ENCODE assay signal across 8 mouse cellular contexts in the genomic region with DNA sequence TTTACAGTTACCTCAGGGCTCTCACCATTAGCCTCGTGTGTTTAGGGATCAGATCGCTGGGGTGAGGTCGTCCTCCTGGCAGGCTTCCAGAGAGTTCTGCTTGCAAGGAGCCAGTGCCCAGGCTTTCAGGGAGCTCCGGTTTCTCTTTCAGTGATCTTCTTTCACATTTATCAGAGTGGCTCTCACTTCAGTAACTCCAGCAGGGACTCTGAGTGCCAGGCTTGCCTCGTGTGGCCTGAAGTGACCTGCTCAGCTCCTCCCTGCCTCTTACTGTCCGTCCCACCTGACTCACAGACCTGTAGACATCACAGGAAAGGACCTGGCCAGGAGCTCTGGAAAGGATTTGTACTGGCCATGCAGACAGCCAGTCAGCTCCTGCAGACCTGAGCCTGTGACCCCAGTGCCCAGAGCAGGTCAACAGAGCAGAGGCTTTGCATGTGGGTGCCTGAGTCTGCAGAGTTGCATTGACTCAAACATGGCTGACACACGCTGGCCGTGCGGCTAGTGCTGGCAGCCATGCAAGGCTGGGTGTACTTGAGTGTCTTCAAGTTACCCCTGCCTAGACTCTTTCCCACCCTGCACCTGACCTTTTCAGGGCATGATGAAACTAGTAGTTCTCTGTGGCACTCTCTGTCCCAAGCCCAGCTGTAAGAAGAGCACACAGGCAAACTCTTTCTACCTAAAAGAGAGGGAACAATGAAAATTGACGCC.
A peak's percentile ranks its signal among the peaks of the same experiment; 100 is the strongest.
DNase-seq lines count a peak whose midpoint lies in the region; ATAC-seq and TF ChIP-seq lines count a peak whose summit lies in the region.

No protein-coding gene starts in this region.

- peak overlapping the region; percentile 65 for H3K27ac ChIP-seq in embryonic facial prominence, embryonic 10.5 days (replicated peaks)
- peak overlapping the region; percentile 76 for H3K27ac ChIP-seq in hindbrain, embryonic 13.5 days
- no peak overlapping the region for H3K27ac ChIP-seq in limb, embryonic 14.5 days (replicated peaks; ENCODE audit: low read depth, low read length)
- peak overlapping the region; percentile 49 for H3K27ac ChIP-seq in midbrain, postnatal 0 days (ENCODE audit: low read depth, low read length)
- H3K27ac ChIP-seq in thymus, adult 2 months (ENCODE audit: control insufficient read depth, insufficient read depth, low read length): no peak overlapping the region

- H3K9ac ChIP-seq in hindbrain, embryonic 13.5 days: no peak overlapping the region
- H3K9ac ChIP-seq in limb, embryonic 14.5 days (ENCODE audit: low read depth, low read length, severe bottlenecking): no peak overlapping the region
- H3K9ac ChIP-seq in midbrain, postnatal 0 days (replicated peaks; ENCODE audit: low read length, poor library complexity, severe bottlenecking): no peak overlapping the region

- no peak overlapping the region for H3K4me3 ChIP-seq in embryonic facial prominence, embryonic 10.5 days
- H3K4me3 ChIP-seq in hindbrain, embryonic 13.5 days: no peak overlapping the region
- H3K4me3 ChIP-seq in limb, embryonic 14.5 days (replicated peaks; ENCODE audit: low read length): no peak overlapping the region
- no peak overlapping the region for H3K4me3 ChIP-seq in midbrain, postnatal 0 days (ENCODE audit: low read depth, low read length)
- no peak overlapping the region for H3K4me3 ChIP-seq in thymus, adult 2 months (ENCODE audit: control insufficient read depth, insufficient read depth, low read length)

- H3K36me3 ChIP-seq in embryonic facial prominence, embryonic 10.5 days (replicated peaks): 0 out of 2 replicates have a peak, but pooled peaks cover 7% of the 10 kb centered on the region
- no peaks in the 10 kb centered on the region for H3K36me3 ChIP-seq in hindbrain, embryonic 13.5 days
- H3K36me3 ChIP-seq in limb, embryonic 14.5 days (ENCODE audit: control insufficient read depth, insufficient read depth, low read length): no peaks in the 10 kb centered on the region
- H3K36me3 ChIP-seq in midbrain, postnatal 0 days (ENCODE audit: insufficient read depth, low read length): no peaks in the 10 kb centered on the region
- H3K36me3 ChIP-seq in thymus, adult 2 months (ENCODE audit: control insufficient read depth, insufficient read depth, low read length): no peaks in the 10 kb centered on the region

- no peak for ATAC-seq in hindbrain, embryonic 13.5 days (ENCODE audit: low FRiP score)
- 0 out of 2 replicates have a peak, but pooled peaks have one; percentile 21 for ATAC-seq in limb, embryonic 14.5 days (ENCODE audit: low FRiP score, low read depth)
- ATAC-seq in midbrain, postnatal 0 days (ENCODE audit: low FRiP score): no peak

- no peak overlapping the region for H3K4me2 ChIP-seq in hindbrain, embryonic 13.5 days
- no peak overlapping the region for H3K4me2 ChIP-seq in limb, embryonic 14.5 days (replicated peaks; ENCODE audit: low read depth, low read length, severe bottlenecking)
- no peak overlapping the region for H3K4me2 ChIP-seq in midbrain, postnatal 0 days (ENCODE audit: low read depth, low read length, poor library complexity, severe bottlenecking)

- H3K27me3 ChIP-seq in embryonic facial prominence, embryonic 10.5 days (replicated peaks; ENCODE audit: low read depth, poor library complexity, severe bottlenecking): no peaks in the 10 kb centered on the region
- H3K27me3 ChIP-seq in hindbrain, embryonic 13.5 days: no peaks in the 10 kb centered on the region
- H3K27me3 ChIP-seq in limb, embryonic 14.5 days (ENCODE audit: control insufficient read depth, insufficient read depth, low read length): no peaks in the 10 kb centered on the region
- no peaks in the 10 kb centered on the region for H3K27me3 ChIP-seq in midbrain, postnatal 0 days (ENCODE audit: insufficient read depth, low read length)
- H3K27me3 ChIP-seq in thymus, adult 2 months (ENCODE audit: control insufficient read depth, insufficient read depth, low read length): no peaks in the 10 kb centered on the region

- peak; percentile 6 for DNase-seq in NIH3T3 (ENCODE audit: low read depth)
- no peak for DNase-seq in embryonic facial prominence, embryonic 10.5 days (ENCODE audit: low spot score)
- DNase-seq in limb, embryonic 14.5 days (ENCODE audit: low spot score): peak; percentile 58
- DNase-seq in midbrain, postnatal 0 days (ENCODE audit: low spot score): peak; percentile 40
- DNase-seq in urinary bladder, postnatal 10 days (ENCODE audit: low spot score): no peak
- DNase-seq in thymus, adult 2 months: no peak
- no peak for DNase-seq in frontal cortex, postnatal 36 days (ENCODE audit: low spot score in 2 of 2)

- WGBS in embryonic facial prominence, embryonic 10.5 days: 66% methylated on average over 10 of the region's 10 CpGs
- 53% methylated on average over 10 of the region's 10 CpGs for WGBS in hindbrain, embryonic 13.5 days
- 50% methylated on average over 10 of the region's 10 CpGs for WGBS in limb, embryonic 14.5 days
- 58% methylated on average over 10 of the region's 10 CpGs for WGBS in midbrain, postnatal 0 days
- 85% methylated on average over 10 of the region's 10 CpGs for whole genome bisulfite sequencing in thymus, adult 2 months

- H3K4me1 ChIP-seq in embryonic facial prominence, embryonic 10.5 days: peaks cover 60% of the 10 kb centered on the region
- H3K4me1 ChIP-seq in hindbrain, embryonic 13.5 days (replicated peaks): peaks cover 51% of the 10 kb centered on the region
- H3K4me1 ChIP-seq in limb, embryonic 14.5 days (ENCODE audit: control insufficient read depth, insufficient read depth, low read length): peaks cover 46% of the 10 kb centered on the region
- 0 out of 2 replicates have a peak, but pooled peaks cover 10% of the 10 kb centered on the region for H3K4me1 ChIP-seq in midbrain, postnatal 0 days (ENCODE audit: insufficient read depth, low read length)
- H3K4me1 ChIP-seq in thymus, adult 2 months (replicated peaks; ENCODE audit: control insufficient read depth, insufficient read depth, low read length): peaks cover 3% of the 10 kb centered on the region; the same call in 1 of the 2 replicates

- TF ChIP-seq CTCF in midbrain, postnatal 0 days (IDR thresholded peaks at IDR 0.05): no peak
- TF ChIP-seq CTCF in thymus, adult 2 months (IDR thresholded peaks at IDR 0.05; ENCODE audit: borderline replicate concordance, control insufficient read depth, extremely low read depth, insufficient read depth, low read length, poor library complexity): no peak

- TF ChIP-seq POLR2A in limb, embryonic 14.5 days (IDR thresholded peaks at IDR 0.05; ENCODE audit: borderline replicate concordance, extremely low read depth, insufficient read depth, insufficient read length): no peak
- no peak for TF ChIP-seq POLR2A in thymus, adult 2 months (IDR thresholded peaks at IDR 0.05; ENCODE audit: control insufficient read depth, extremely low read depth, insufficient read depth, low read length, poor library complexity)

- no peaks in the 10 kb centered on the region for H3K9me3 ChIP-seq in embryonic facial prominence, embryonic 10.5 days
- H3K9me3 ChIP-seq in hindbrain, embryonic 13.5 days: no peaks in the 10 kb centered on the region
- H3K9me3 ChIP-seq in limb, embryonic 14.5 days (ENCODE audit: control insufficient read depth, low read length): no peaks in the 10 kb centered on the region
- no peaks in the 10 kb centered on the region for H3K9me3 ChIP-seq in midbrain, postnatal 0 days (ENCODE audit: low read length)

Comparison
In these comparisons a context has a peak if more than half of its experiments do, and no peak if none do; other contexts are left out.
1. DNase-seq: peak in NIH3T3 (single experiment), limb, embryonic 14.5 days (single experiment) and midbrain, postnatal 0 days (single experiment); none in embryonic facial prominence, embryonic 10.5 days (single experiment), urinary bladder, postnatal 10 days (single experiment), thymus, adult 2 months (single experiment) and frontal cortex, postnatal 36 days (0 of 2).
2. H3K27ac ChIP-seq: peak in embryonic facial prominence, embryonic 10.5 days (single experiment), hindbrain, embryonic 13.5 days (single experiment) and midbrain, postnatal 0 days (single experiment); none in limb, embryonic 14.5 days (single experiment) and thymus, adult 2 months (single experiment).